Mouse (Mus musculus): ENCODE measurements around the gene Ccnd2.

GRCm38 (mm10) chr6:127107413-127107812, 44.6 kb downstream of the Ccnd2 start:
- TF ChIP-seq MAX (IDR thresholded peaks at IDR 0.05; ENCODE audit: low read depth) (no peak), POLR2A (IDR thresholded peaks at IDR 0.05; ENCODE audit: insufficient read length, low read depth) (no peak), E2F4 (IDR thresholded peaks at IDR 0.05; ENCODE audit: insufficient read depth) (no peak), TCF3 (IDR thresholded peaks at IDR 0.05; ENCODE audit: insufficient read length, low read depth) (no peak), USF1 (IDR thresholded peaks at IDR 0.05; ENCODE audit: low read depth) (no peak), CEBPB (IDR thresholded peaks at IDR 0.05; ENCODE audit: insufficient read depth, poor library complexity, severe bottlenecking) (no peak), POLR2AphosphoS2 (IDR thresholded peaks at IDR 0.05; ENCODE audit: insufficient read length, low read depth) (no peak), MYOG (IDR thresholded peaks at IDR 0.05; ENCODE audit: control insufficient read depth in 1 of 3, insufficient read depth in 1 of 3, insufficient read length in 2 of 3, low read depth in 2 of 3) (no peak), TCF12 (IDR thresholded peaks at IDR 0.05; ENCODE audit: insufficient read depth, poor library complexity, severe bottlenecking) (no peak)

All from myocyte (in vitro differentiated cells).